Mouse (Mus musculus) kidney, adult 9 months (tissue): Measurements from ENCODE around the gene Tada2a.

Experiments
- DNase-seq: peaks from one replicate; pipeline ENCODE4 v3.0.0; 2022

The Tada2a gene

GRCm38 (mm10) chr11:84107137-84107536, 22.3 kb downstream of the Tada2a start:
- no peak for DNase-seq

GRCm38 (mm10) chr11:84104036-84104435, 25.4 kb downstream of the Tada2a start:
- DNase-seq = no peak

DNA sequence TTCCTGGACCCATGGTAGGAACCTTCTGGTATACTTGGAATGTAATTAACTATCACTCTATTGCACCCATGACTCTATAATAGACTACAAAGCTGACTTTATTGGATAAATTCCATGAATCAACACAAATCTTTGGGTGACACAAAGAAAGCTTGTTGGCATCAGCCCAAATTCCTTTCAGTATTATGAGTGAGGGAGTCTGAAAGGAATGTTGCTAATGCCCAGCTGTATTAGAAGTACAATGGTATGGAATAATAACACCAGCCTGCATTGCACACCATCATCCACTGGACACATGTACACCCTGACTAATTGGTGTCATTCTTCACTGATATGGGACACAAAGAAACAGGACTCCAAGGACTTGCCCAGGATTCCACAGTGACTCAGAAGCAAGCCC, 28.2 kb downstream of the Tada2a start:
- no peak for DNase-seq

- no peak for DNase-seq
These were observed 32.0 kb downstream of the Tada2a start for GRCm38 (mm10) chr11:84097251-84097998.

DNA sequence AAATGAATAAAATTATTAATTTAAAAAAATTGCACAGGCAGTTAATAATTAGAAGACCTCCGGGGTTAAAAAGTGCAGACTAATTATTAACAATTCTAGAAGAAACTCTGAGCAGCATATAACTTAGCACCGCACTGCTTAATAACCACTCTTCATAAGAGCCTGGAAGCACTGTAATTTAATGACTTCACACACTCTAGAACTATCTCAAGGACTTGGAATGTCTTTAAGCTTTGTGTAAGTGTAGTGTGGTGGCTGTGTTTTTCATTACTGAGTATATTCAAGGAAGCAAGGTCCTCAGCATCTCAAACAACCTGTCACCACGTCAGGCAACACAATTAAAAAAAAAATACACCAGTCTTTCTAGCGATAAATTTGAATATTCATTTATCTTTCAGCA, 34.3 kb downstream of the Tada2a start:
- no peak for DNase-seq

DNA sequence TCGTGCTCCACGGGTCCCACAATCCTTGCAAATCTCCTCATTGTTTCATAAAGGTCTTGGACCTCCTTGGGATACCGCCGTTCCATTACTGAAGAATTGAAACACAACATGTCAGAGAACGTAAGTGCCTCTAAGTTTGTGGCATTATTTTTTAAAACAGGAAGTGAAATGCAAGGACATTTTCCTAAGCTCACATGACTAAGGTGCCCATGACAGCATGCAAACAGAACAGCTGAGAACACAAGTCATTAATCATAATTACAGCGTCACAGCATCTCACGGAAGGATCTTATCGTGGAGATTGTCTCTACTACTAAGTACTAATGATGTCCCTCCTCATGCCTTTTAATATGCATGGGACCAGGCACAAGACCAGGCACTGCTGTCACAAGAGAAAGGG, 38.8 kb downstream of the Tada2a start:
- no peak for DNase-seq

GRCm38 (mm10) chr11:84081901-84082300, 47.5 kb downstream of the Tada2a start:
- no peak for DNase-seq

GRCm38 (mm10) chr11:84080327-84080726, 49.1 kb downstream of the Tada2a start:
- DNase-seq = no peak

- DNase-seq = no peak
These were observed 49.5 kb downstream of the Tada2a start for GRCm38 (mm10) chr11:84079887-84080286.

- no peak for DNase-seq
These were observed 50.0 kb downstream of the Tada2a start for GRCm38 (mm10) chr11:84079361-84079760.

- DNase-seq = no peak
These were observed 50.8 kb downstream of the Tada2a start for GRCm38 (mm10) chr11:84078601-84079000.

- no peak for DNase-seq
These were observed 52.4 kb downstream of the Tada2a start for GRCm38 (mm10) chr11:84077008-84077407.

DNA sequence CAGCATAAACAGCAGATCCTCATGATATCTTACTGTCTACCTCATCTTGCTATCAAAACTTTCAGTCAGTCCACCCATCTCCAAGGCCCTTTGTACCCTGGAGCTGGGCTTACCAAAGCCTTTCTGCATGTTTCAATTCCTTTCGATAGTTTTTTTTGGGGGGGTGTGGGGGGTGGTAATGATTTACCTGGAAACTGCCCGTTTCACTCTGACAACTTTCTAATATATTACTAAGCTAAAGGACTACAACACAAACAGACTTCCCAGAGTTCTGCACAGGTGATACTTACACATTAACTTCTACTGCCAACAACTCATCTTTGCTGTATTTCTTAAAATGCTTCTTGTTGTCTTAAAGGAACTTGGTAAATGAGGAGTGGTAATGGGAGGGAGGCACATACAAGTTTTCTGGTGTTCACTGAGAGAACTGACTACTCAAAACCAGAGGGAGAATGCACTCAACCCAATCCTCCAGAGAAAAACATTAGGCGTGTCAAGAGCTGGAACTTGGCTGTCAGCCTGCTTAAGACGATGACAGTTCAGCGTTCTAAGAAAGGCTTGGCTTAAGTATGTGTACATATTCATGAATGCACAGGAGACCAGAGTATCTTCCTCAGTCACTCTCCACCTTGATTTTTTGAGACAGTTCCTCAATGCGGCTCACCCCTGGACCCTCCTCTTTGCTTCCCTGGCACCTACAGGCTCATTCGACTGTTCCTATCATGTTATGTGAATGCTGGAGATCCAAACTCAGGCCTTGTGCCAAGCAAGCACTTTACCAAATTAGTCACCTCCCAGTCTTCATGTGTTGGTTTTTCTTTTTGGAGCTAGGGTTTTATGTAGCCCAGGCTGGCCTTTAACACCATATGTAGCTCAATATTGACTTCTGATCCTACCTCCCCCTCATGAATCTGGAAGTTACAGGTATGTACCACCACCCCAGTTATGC, 55.3 kb downstream of the Tada2a start:
- peak; percentile 80 for DNase-seq

DNA sequence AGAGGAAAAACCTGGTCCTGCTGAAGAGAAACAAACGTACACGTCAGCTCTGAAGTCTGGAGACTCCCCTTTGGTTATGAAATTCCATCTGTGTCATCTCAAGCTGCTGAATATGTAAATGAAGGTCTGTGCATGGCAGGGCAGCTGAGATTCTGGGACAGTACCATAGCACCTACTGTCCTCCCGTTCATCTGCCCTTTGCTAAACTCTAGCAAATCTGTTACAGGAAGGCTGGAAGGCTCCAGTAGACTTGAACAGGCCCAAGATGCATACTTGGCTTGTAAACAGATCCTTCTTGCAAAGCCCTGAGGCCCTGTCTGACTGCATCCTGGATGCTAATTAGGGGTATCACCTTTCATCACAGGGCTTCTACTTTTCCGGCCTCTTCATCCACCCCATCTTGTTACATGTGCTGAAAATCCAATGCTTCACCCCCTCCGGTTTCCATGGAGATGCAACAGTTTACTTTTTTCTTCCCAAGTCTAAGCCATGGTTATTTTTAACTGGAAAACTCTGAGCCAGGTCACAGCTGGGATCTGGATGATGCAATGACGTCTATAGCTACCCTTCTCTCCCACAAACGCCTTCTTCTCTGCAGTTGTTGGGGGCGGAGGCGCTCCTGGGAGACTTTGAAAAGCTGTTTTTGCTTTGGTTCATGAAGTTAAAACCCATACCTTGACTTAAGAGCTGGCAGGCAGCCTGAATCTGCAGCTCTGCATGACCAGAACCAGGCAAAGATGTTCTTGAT, 56.3 kb downstream of the Tada2a start:
- DNase-seq = no peak

DNA sequence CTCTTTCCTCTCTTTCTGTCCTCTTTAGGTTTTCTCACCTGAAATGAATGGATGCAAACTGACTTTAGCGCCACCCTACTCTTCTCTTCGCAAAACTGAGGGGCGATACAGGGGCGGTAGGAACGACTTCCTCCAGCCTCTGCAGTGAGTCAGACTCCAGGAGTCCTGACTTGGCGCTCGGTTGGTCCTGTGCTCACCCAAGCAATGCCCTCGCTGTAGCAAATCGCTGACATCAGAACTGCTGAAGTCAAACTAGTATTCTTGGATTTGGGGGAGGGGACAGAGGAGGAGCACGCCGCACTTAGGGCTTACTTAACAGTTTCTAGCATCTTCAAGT, 60.4 kb downstream of the Tada2a start, which contains the start of gene Dusp14:
Dusp14 (minus strand) TSS at position 228 of the 337 bp plus-strand sequence.
- peak; percentile 78 for DNase-seq

- DNase-seq = peak; percentile 63
These were observed 61.0 kb downstream of the Tada2a start for GRCm38 (mm10) chr11:84068191-84069033.

- no peak for DNase-seq
These were observed 61.6 kb downstream of the Tada2a start for GRCm38 (mm10) chr11:84067720-84068190.

DNA sequence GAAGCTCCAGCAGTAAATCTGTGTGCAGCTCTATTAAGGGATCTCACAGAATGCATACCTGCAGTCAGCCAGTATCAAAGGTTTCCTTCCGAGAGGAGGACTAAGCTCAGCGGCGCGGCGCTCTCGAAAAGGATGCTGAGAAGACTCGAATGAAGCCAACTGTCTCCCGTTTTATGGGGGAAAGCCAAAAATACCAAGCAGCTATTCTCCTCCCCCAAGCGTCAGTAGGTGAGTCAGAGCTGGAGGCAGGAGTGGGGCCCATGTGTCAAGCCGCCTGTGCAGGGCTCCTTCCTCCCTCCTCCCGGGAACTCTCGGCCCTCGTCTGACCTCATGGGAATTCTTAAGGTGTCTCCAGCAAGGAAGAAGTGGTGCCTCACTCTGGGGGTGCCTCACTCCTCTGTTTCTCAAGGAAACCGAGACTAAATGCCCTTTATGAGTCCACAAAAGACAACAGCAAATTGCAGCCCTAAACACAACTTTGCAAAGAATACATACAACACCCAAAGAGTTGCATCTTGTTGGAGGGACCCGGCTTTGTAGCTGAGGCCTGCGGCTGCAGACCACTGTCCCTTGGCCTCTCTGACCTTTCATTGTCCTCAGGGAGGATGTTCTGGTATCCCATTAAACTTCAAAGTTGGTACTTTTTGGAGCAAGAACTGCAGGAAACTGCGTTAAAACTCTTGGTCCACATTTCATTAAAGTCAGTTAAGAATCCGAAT, 62.3 kb downstream of the Tada2a start:
- DNase-seq = peak; percentile 46

DNA sequence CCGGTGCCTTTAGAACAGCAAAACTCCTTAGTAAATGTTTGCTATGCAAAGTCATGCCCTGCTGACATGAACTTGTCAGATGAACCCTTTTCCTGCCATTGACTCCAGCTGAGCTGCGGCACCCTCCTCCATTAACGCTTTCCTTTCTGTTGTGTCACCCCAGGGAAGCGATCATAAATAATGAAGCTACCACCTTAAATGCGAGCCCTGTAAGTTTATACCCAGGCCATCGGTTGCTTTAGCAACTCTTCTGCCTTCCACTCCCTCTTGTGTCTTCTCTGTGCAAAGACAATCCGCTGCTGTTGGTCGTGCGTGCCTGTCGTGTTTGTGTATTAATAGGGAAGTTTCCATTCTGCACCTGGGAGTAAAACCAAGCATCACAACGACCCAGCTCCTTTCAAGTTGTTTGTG, 63.3 kb downstream of the Tada2a start:
- DNase-seq = peak; percentile 53

DNA sequence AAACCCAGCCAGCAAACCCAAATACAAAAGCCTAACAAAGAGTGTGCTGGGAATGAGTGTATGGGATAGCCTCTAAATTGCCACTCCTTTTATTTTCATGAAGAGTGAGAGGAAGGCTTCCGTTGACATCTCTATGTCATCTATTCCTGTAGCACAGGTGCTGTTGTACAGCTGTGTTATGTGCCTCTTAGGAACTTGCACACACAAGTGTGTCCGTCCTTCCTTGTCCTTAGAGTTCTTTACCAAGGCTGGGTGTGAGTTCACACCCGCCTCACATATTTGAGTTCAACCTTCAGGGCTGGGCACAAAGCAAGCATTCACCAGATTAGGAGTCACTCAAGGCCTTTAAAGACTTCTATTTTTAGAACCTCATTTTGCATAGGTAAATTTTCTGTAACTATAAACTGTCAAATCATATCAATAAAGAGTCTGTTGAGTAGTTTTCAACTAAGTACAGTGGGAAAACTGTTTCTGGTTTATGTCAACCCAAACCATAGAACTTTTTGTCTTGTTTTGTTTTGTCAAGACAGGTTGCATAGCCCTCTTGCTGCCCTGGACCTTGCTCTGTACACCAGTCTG, 65.7 kb downstream of the Tada2a start:
- DNase-seq = no peak

DNA sequence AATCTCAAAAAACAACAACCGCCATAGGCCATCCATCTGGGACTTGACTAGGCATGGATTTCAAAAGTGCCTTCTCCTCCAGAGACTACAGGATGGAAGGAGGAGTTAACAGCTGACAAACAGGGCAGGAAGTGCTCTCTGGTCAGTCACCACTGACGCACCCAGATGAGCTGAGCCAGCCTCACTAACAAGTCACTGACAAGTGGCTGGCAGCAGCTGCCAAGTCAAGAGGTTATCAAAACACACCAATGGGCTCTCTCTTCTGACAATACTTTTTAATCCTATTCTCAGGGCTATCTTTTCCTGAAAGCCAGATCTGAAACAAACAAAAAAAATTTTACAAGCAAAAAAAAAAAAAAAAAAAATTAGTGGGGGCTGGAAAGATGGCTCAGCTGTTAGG, 66.6 kb downstream of the Tada2a start:
- no peak for DNase-seq
